ENCODE assay signal across 8 mouse cellular contexts in the genomic region with DNA sequence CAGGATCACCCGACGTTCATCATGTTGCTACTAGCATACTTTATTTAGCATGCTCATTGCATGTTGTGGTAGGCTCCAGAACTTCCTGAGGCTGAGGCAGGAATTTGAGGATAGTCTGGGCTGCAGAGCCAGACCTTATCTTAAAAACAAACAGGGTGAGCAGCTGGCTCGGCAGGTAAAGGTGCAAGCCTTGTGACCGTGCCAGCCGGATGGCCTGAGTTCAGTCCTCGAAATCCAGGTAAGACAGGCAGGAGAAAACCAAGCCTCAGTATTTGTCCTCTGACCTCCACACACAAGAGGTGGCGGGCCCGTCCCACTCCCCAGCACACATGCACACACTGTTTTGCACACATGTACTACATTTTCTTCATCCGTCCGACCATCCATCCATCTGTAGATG. TPM values are rescaled to one million over a fixed set of nuclear protein-coding genes. Genes with fewer than 3 reads are reported as not detected.
DNase-seq lines count a peak whose midpoint lies in the region; ATAC-seq and TF ChIP-seq lines count a peak whose summit lies in the region.

No protein-coding gene starts in this region.

- H3K9me3 ChIP-seq in heart, embryonic 13.5 days = no peaks in the 10 kb centered on the region
- H3K9me3 ChIP-seq in midbrain, embryonic 10.5 days (replicated peaks) = no peaks in the 10 kb centered on the region; the same call in 1 of the 2 replicates
- no peaks in the 10 kb centered on the region for H3K9me3 ChIP-seq in midbrain, postnatal 0 days (ENCODE audit: low read length)
- H3K9me3 ChIP-seq in limb, embryonic 14.5 days (ENCODE audit: control insufficient read depth, low read length) = no peaks in the 10 kb centered on the region

- no peaks in the 10 kb centered on the region for H3K36me3 ChIP-seq in heart, embryonic 13.5 days
- peaks cover 31% of the 10 kb centered on the region for H3K36me3 ChIP-seq in midbrain, embryonic 10.5 days
- no peaks in the 10 kb centered on the region for H3K36me3 ChIP-seq in midbrain, postnatal 0 days (ENCODE audit: insufficient read depth, low read length)
- H3K36me3 ChIP-seq in limb, embryonic 14.5 days (ENCODE audit: control insufficient read depth, insufficient read depth, low read length) = peaks cover 7% of the 10 kb centered on the region

- peaks cover 91% of the 10 kb centered on the region for H3K4me1 ChIP-seq in heart, embryonic 13.5 days
- H3K4me1 ChIP-seq in midbrain, embryonic 10.5 days = peaks cover 82% of the 10 kb centered on the region
- H3K4me1 ChIP-seq in midbrain, postnatal 0 days (ENCODE audit: insufficient read depth, low read length) = peaks cover 34% of the 10 kb centered on the region
- H3K4me1 ChIP-seq in limb, embryonic 14.5 days (ENCODE audit: control insufficient read depth, insufficient read depth, low read length) = peaks cover 65% of the 10 kb centered on the region

- peak overlapping the region; percentile 17; the same call in 1 of the 2 replicates for H3K27ac ChIP-seq in heart, embryonic 13.5 days (replicated peaks)
- peak overlapping the region; percentile 74 for H3K27ac ChIP-seq in midbrain, embryonic 10.5 days (replicated peaks)
- no peak overlapping the region for H3K27ac ChIP-seq in midbrain, postnatal 0 days (ENCODE audit: low read depth, low read length)
- H3K27ac ChIP-seq in limb, embryonic 14.5 days (replicated peaks; ENCODE audit: low read depth, low read length) = peak overlapping the region; percentile 2; the same call in 1 of the 2 replicates

- WGBS in heart, embryonic 13.5 days = 56% methylated on average over 10 of the region's 10 CpGs
- WGBS in midbrain, embryonic 10.5 days = 74% methylated on average over 10 of the region's 10 CpGs
- WGBS in midbrain, postnatal 0 days = 66% methylated on average over 10 of the region's 10 CpGs
- 56% methylated on average over 10 of the region's 10 CpGs for WGBS in limb, embryonic 14.5 days

- peak overlapping the region; percentile 64; the same call in 1 of the 2 replicates for H3K9ac ChIP-seq in heart, embryonic 13.5 days
- H3K9ac ChIP-seq in midbrain, postnatal 0 days (replicated peaks; ENCODE audit: low read length, poor library complexity, severe bottlenecking) = no peak overlapping the region; the same call in 1 of the 2 replicates
- H3K9ac ChIP-seq in limb, embryonic 14.5 days (ENCODE audit: low read depth, low read length, severe bottlenecking) = 0 out of 2 replicates have a peak overlapping the region, but pooled peaks have one; percentile 7

- no peak for ATAC-seq in heart, embryonic 13.5 days (ENCODE audit: extremely low read depth, insufficient number of reproducible peaks, low FRiP score, low TSS enrichment)
- no peak for ATAC-seq in midbrain, postnatal 0 days (ENCODE audit: low FRiP score)
- ATAC-seq in limb, embryonic 14.5 days (ENCODE audit: low FRiP score, low read depth) = no peak

- peak overlapping the region; percentile 13; the same call in 1 of the 2 replicates for H3K4me2 ChIP-seq in heart, embryonic 13.5 days
- H3K4me2 ChIP-seq in midbrain, postnatal 0 days (ENCODE audit: low read depth, low read length, poor library complexity, severe bottlenecking) = no peak overlapping the region
- H3K4me2 ChIP-seq in limb, embryonic 14.5 days (replicated peaks; ENCODE audit: low read depth, low read length, severe bottlenecking) = 0 out of 2 replicates have a peak overlapping the region, but pooled peaks have one; percentile 3

- no peaks in the 10 kb centered on the region for H3K27me3 ChIP-seq in heart, embryonic 13.5 days (replicated peaks)
- no peaks in the 10 kb centered on the region for H3K27me3 ChIP-seq in midbrain, embryonic 10.5 days (ENCODE audit: low read depth, poor library complexity, severe bottlenecking)
- no peaks in the 10 kb centered on the region for H3K27me3 ChIP-seq in midbrain, postnatal 0 days (ENCODE audit: insufficient read depth, low read length)
- no peaks in the 10 kb centered on the region for H3K27me3 ChIP-seq in limb, embryonic 14.5 days (ENCODE audit: control insufficient read depth, insufficient read depth, low read length)

- no peak for DNase-seq in heart, adult 11 months
- no peak for DNase-seq in midbrain, embryonic 10.5 days (ENCODE audit: low spot score)
- DNase-seq in midbrain, postnatal 0 days (ENCODE audit: low spot score) = no peak
- DNase-seq in limb, embryonic 14.5 days (ENCODE audit: low spot score) = no peak
- no peak for DNase-seq in right cerebral cortex, adult 18-20 months
- DNase-seq in layer of hippocampus, adult 8-10 months (ENCODE audit: low spot score in 2 of 2) = no peak
- DNase-seq in spleen, adult 12 weeks (ENCODE audit: low spot score) = no peak

- no peak for TF ChIP-seq POLR2A in limb, embryonic 14.5 days (IDR thresholded peaks at IDR 0.05; ENCODE audit: borderline replicate concordance, extremely low read depth, insufficient read depth, insufficient read length)

- no peak for TF ChIP-seq CTCF in midbrain, postnatal 0 days (IDR thresholded peaks at IDR 0.05)

- no peak overlapping the region for H3K4me3 ChIP-seq in heart, embryonic 13.5 days
- H3K4me3 ChIP-seq in midbrain, embryonic 10.5 days = peak overlapping the region; percentile 17; the same call in 1 of the 2 replicates
- no peak overlapping the region for H3K4me3 ChIP-seq in midbrain, postnatal 0 days (ENCODE audit: low read depth, low read length)
- H3K4me3 ChIP-seq in limb, embryonic 14.5 days (replicated peaks; ENCODE audit: low read length) = no peak overlapping the region

RNA-seq across cellular contexts. Expression of gene Prrc2b, which starts 5.8 kb away (rescaled TPM):
- 24.5 and 25.1 TPM in 2 replicates for polyA plus RNA-seq in heart, embryonic 13.5 days (2015; fragmentation: Nextera tagmentation; extraction: Ambion mirVana)
- 41.5 and 57.6 TPM in 2 replicates for polyA plus RNA-seq in midbrain, embryonic 10.5 days (2016; fragmentation: Nextera tagmentation; extraction: Ambion mirVana)
- total RNA-seq in midbrain, postnatal 0 days (2014; rRNA removed) = 164 and 215 TPM in 2 replicates
- 51.5 and 65.9 TPM in 2 replicates for polyA plus RNA-seq in midbrain, postnatal 0 days (2015; fragmentation: Nextera tagmentation; extraction: Ambion mirVana)
- polyA plus RNA-seq in limb, embryonic 14.5 days (2012; rRNA removed) = 74.6 and 92.4 TPM in 2 replicates
- 78.2 and 78.3 TPM in 2 replicates for polyA plus RNA-seq in limb, embryonic 14.5 days (2014; fragmentation: Nextera tagmentation; extraction: Ambion mirVana)
- total RNA-seq in layer of hippocampus, adult 8-10 months (2022) = 100 to 1,000 TPM; 266 to 288 (median 278) TPM
